Mouse (Mus musculus) lung, embryonic 14.5 days (tissue): ENCODE results near the gene Ppif. TPM values are rescaled to one million over a fixed set of nuclear protein-coding genes. Genes with fewer than 3 reads are reported as not detected.

Experiments used
- ATAC-seq: fragments of 200-750 bp; cut with Nextera tagmentation; 2 replicates; pipeline ENCODE4 v1.8.0; 2017; ENCODE audit warnings: mild to moderate bottlenecking, moderate TSS enrichment, moderate library complexity; ENCODE audit not compliant: insufficient read depth
- DNase-seq: peaks from one replicate; pipeline ENCODE4 v3.0.0-alpha.2; 2015
- H3K27ac ChIP-seq: fragments of 300-500 bp; sonication (generic); 2 replicates; pipeline ENCODE4 v1.5.1; 2014; ENCODE audit warnings: low read depth, mild to moderate bottlenecking, moderate library complexity
- H3K27me3 ChIP-seq: fragments of 300-500 bp; sonication (generic); 2 replicates; pipeline ENCODE4 v1.6.1; 2014; ENCODE audit warnings: low read length, control low read depth; ENCODE audit not compliant: insufficient read depth
- H3K36me3 ChIP-seq: fragments of 300-500 bp; sonication (generic); 2 replicates; pipeline ENCODE4 v1.6.1; 2014; ENCODE audit warnings: control low read depth; ENCODE audit not compliant: insufficient read depth
- H3K4me1 ChIP-seq: fragments of 300-500 bp; sonication (generic); 2 replicates; pipeline ENCODE4 v1.6.1; 2014; ENCODE audit warnings: antibody characterized with exemption, control low read depth; ENCODE audit not compliant: insufficient read depth
- H3K4me2 ChIP-seq: fragments of 300-500 bp; sonication (generic); 2 replicates; pipeline ENCODE4 v1.6.1; 2014; ENCODE audit warnings: mild to moderate bottlenecking
- H3K4me3 ChIP-seq: fragments of 300-500 bp; sonication (generic); 2 replicates; pipeline ENCODE4 v1.5.1; 2014; ENCODE audit warnings: low read depth, low read length
- H3K9ac ChIP-seq: fragments of 300-500 bp; sonication (generic); 2 replicates; pipeline ENCODE4 v1.6.1; 2014
- H3K9me3 ChIP-seq: fragments of 300-500 bp; sonication (generic); 2 replicates; pipeline ENCODE4 v1.6.1; 2016; ENCODE audit warnings: low read depth, low read length, control low read depth
- CTCF ChIP-seq: IDR thresholded peaks from 2 replicates; pipeline ENCODE4 v1.5.1; 2016; ENCODE audit warnings: antibody characterized with exemption, low read depth
- WGBS: fragments of 180-500 bp; shearing (Covaris S2); extraction: QIAGEN DNeasy Blood & Tissue Kit; methylation state at CpG from one replicate; pipeline ENCODE4 v1.1.7; 2014; 5-methylcytosine and 5-hydroxymethylcytosine counted together
- polyA plus RNA-seq: library from polyadenylated mRNA; unstranded; fragments of >200 nt; fragmentation: Nextera tagmentation; extraction: Ambion mirVana; gene quantifications from 2 replicates; pipeline ENCODE4 v1.2.1, GENCODE M21; 2014

Ppif gene
- polyA plus RNA-seq, 1 experiment from 2014 or later: 29.2 TPM

DNA sequence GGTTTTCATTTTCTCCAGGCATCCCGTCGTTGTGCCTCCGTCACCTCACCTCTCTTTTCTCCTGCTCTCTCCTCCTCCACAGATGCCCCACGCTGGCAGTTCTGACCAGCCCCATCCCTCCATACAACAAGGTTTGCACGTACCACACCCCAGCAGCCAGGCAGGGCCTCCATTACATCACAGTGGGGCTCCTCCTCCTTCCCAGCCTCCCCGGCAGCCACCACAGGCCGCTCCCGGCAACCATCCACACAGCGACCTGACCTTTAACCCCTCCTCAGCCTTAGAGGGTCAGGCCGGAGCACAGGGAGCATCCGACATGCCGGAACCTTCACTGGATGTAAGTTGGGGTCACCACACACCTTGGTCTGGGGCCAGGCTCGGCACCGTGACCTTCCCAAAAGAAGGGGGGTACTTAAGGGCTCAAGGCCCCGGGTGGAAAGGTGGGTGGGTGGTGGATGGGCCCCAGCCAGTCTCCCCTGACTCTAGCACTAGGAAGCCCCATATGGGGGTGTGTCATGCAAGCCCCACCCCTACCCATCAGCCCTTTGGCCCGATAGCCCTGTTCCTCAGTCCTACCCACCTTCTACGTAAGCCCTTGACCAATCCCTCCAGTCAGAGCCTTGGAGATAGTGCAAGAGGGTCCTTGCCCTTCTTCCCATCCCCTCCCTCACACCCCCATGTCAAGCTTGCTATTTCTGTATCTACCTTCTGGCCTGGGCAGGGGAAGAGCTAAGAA is 32.6 kb upstream of the Ppif start:
- Histone ChIP-seq H3K9ac (no peak overlapping the region), H3K4me2 (no peak overlapping the region), H3K4me1 (no peaks in the 10 kb centered on the region), H3K36me3 (peaks cover 97% of the 10 kb centered on the region), H3K9me3 (no peaks in the 10 kb centered on the region), H3K27me3 (no peaks in the 10 kb centered on the region), H3K27ac (no peak overlapping the region), H3K4me3 (no peak overlapping the region)
- TF ChIP-seq CTCF: no peak
- no peak for ATAC-seq
- DNase-seq: no peak
- 68% methylated on average over 17 of the region's 17 CpGs for WGBS

GRCm38 (mm10) chr14:25663649-25664309 is 30.2 kb upstream of the Ppif start:
- ATAC-seq: no peak
- no peak overlapping the region for H3K4me3 ChIP-seq
- H3K36me3 ChIP-seq: peaks cover 76% of the 10 kb centered on the region
- 77% methylated on average over 7 of the region's 7 CpGs for WGBS
- no peaks in the 10 kb centered on the region for H3K9me3 ChIP-seq
- H3K27ac ChIP-seq: no peak overlapping the region
- TF ChIP-seq CTCF: no peak
- no peaks in the 10 kb centered on the region for H3K27me3 ChIP-seq
- H3K4me2 ChIP-seq: no peak overlapping the region
- no peak for DNase-seq
- no peaks in the 10 kb centered on the region for H3K4me1 ChIP-seq
- H3K9ac ChIP-seq: no peak overlapping the region

GRCm38 (mm10) chr14:25664310-25664695 is 29.7 kb upstream of the Ppif start:
- H3K27ac ChIP-seq: no peak overlapping the region

DNA sequence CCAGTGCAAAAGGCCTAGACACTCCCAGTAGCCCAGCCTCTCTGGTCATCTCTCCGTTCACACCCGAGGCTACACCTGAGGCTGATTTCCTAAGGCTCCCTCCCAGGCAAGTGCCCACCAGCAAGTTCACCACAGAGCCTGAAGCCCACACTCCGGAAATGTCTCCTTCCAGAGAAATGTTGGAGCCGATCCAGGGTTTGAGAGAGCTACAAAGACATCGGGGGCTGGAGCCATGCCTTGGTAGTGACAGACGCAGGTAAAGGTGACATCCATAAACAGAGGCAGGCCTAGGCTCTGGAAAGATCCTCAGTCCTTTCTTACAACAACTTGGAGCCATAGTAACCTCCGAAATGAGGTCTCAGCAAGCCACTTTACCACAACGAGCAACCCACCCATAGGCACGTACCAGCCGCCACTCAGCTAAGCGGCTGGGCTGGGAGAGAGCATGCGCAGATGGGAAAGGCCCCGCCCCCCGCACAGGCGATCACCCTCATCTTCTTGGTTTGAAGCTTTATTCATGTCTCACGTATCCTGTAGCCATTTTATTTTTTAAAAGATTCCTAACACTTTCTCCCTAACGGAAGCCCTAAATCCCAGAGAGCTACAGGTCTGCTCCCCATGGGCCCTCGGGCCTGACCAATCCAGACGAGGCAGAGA is 28.5 kb upstream of the Ppif start:
- no peak overlapping the region for H3K4me3 ChIP-seq
- H3K9ac ChIP-seq: no peak overlapping the region
- no peaks in the 10 kb centered on the region for H3K9me3 ChIP-seq
- H3K27me3 ChIP-seq: no peaks in the 10 kb centered on the region
- no peak overlapping the region for H3K4me2 ChIP-seq
- H3K27ac ChIP-seq: no peak overlapping the region
- ATAC-seq (no peak), DNase-seq (no peak)
- TF ChIP-seq CTCF: no peak
- peaks cover 62% of the 10 kb centered on the region for H3K36me3 ChIP-seq
- WGBS: 74% methylated on average over 19 of the region's 19 CpGs
- H3K4me1 ChIP-seq: no peaks in the 10 kb centered on the region

More at GRCm38 (mm10) chr14:25664310-25664695, 29.7 kb upstream of the Ppif start:
- 81% methylated on average over 7 of the region's 7 CpGs for WGBS
- Histone ChIP-seq H3K9ac (no peak overlapping the region), H3K36me3 (peaks cover 74% of the 10 kb centered on the region), H3K4me2 (no peak overlapping the region), H3K9me3 (no peaks in the 10 kb centered on the region), H3K4me3 (no peak overlapping the region), H3K27me3 (no peaks in the 10 kb centered on the region), H3K4me1 (no peaks in the 10 kb centered on the region)
- ATAC-seq (no peak), DNase-seq (no peak)
- no peak for TF ChIP-seq CTCF

DNA sequence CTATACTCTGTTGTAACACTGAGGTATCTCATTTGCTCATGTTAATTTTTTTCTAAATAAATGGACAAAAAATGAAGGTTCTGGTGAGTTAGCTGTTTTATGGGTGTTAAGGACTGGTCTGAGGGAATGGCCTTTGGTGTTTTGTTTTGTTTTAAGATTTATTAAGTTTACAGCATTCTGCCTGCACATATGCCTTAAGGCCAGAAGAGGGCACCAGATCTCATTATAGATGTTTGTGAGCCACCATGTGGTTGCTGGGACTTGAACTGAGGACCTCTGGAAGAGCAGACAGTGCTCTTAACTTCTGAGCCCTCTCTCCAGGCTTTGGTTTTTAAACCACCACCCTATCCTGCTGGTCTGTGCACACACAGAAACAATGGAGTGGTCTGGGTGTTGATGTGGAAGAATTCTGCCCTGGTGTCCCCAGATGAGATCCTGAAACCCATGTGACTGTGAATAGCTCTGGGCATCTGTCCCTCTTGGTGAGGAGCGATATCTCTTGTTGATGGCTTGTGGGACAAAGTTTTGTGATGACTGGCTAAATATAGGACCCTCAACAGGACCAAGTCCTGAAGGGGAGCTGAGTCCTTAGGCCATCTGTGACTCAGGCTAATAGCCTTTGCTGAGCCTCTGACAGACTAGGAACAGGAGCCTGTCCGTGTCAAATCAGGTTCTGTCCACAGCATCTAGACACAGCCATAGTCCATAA is 27.1 kb upstream of the Ppif start:
- peak; percentile 65 for DNase-seq
- Histone ChIP-seq H3K9ac (no peak overlapping the region), H3K27ac (no peak overlapping the region), H3K4me1 (no peaks in the 10 kb centered on the region), H3K36me3 (peaks cover 49% of the 10 kb centered on the region), H3K4me3 (no peak overlapping the region), H3K4me2 (no peak overlapping the region), H3K27me3 (no peaks in the 10 kb centered on the region), H3K9me3 (no peaks in the 10 kb centered on the region)
- ATAC-seq: no peak
- 86% methylated on average over 2 of the region's 2 CpGs for WGBS
- peak; percentile 65 for TF ChIP-seq CTCF

DNA sequence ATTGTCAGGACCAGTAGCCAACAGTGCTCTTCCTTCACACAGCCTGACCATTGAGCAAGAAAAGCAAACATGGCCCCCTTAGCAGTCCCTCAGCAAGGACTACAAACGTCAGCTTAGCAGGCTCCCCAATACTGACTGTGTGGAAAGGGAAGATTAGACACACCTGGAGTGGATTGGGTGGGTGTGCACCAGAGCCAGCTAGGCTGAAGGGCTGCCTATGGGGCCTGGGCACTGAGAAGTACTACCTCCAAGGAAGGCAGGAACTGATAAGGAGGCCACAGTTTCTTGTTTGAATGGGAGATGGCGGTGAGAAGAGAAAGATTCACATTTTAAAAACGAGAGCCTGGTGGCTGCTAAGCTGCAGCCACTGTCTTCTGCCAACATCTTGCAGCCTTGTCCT is 26.4 kb upstream of the Ppif start:
- Histone ChIP-seq H3K9ac (no peak overlapping the region), H3K9me3 (no peaks in the 10 kb centered on the region), H3K4me3 (no peak overlapping the region), H3K27me3 (no peaks in the 10 kb centered on the region), H3K27ac (no peak overlapping the region), H3K4me1 (no peaks in the 10 kb centered on the region), H3K36me3 (peaks cover 41% of the 10 kb centered on the region), H3K4me2 (no peak overlapping the region)
- WGBS: 52% methylated on average over 3 of the region's 3 CpGs
- ATAC-seq (no peak), DNase-seq (no peak)
- TF ChIP-seq CTCF: no peak

- ATAC-seq (no peak), DNase-seq (no peak)
- 40% methylated on average over 7 of the region's 7 CpGs for WGBS
- Histone ChIP-seq H3K36me3 (no peaks in the 10 kb centered on the region), H3K4me3 (no peak overlapping the region), H3K9ac (no peak overlapping the region), H3K27me3 (no peaks in the 10 kb centered on the region), H3K4me2 (no peak overlapping the region), H3K4me1 (no peaks in the 10 kb centered on the region), H3K27ac (no peak overlapping the region), H3K9me3 (no peaks in the 10 kb centered on the region)
- no peak for TF ChIP-seq CTCF
Measured at GRCm38 (mm10) chr14:25679625-25680024, 14.3 kb upstream of the Ppif start.
